Mouse (Mus musculus): Measurements from ENCODE around the gene Dixdc1. TPM values are rescaled to one million over a fixed set of nuclear protein-coding genes. Genes with fewer than 3 reads are reported as not detected.

Gene Dixdc1
- polyA plus RNA-seq, 1 experiment from 2014 or later, result 2.3 TPM

DNA sequence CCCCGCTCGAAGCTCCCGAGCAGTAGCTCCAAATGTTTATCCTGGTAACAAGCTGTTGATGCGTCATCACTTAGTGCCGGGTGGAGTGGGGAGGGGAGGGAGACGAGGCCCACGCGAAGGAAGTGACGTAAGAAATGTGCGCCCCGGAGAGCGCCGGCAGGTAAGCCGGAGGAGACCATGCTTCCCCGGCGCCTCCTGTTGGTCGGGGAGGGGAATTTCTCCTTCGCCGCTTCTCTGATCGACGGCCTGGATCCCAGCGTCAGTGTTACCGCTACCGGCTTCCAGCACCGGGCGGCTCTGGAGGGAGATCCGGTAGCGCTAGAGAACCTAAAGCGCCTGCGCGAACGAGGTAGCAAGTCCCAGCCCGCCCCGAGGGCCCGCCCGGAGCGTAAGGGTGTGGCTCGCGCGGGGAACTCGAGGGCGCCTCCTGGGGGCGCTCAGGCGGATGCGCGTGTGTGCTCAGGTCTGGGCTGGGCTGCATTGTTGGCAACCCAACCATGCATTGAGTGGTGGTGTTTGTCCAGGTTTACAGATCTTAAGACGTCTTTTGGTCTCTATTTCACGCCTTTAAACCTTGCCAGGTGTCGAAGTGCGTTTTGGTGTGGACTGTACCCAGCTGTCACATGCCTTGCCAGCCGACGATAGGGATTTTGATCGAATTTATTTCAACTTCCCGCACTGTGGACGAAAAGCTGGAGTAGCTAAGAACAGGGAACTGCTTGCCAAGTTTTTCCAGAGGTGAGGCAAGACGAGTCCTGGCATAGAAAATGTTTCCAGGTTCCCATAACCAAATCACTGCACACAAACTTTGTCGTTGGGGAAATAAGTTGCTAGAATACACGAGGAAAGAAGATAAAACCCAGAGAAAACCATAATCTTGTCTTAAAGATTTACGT, 29.0 kb upstream of the Dixdc1 start, which contains the start of gene Fdxacb1:
Gene Fdxacb1 (plus strand): TSS at position 130 of the 896 bp plus-strand sequence.
- Histone ChIP-seq H3K27ac (ENCODE audit: low read depth, low read length) (peak within 1 kb of the TSS; percentile 91), H3K4me1 (replicated peaks; ENCODE audit: control insufficient read depth, insufficient read depth, low read length) (peaks cover 8% of the 10 kb centered on the region; the same call in 1 of the 2 replicates), H3K27me3 (replicated peaks; ENCODE audit: control insufficient read depth, insufficient read depth, low read length) (no peaks in the 10 kb centered on the region), H3K36me3 (ENCODE audit: control insufficient read depth, insufficient read depth, low read length) (no peaks in the 10 kb centered on the region), H3K9ac (ENCODE audit: low read depth, low read length) (peak within 1 kb of the TSS; percentile 76), H3K9me3 (ENCODE audit: control insufficient read depth, low read length) (no peaks in the 10 kb centered on the region), H3K4me2 (peak within 1 kb of the TSS; percentile 86), H3K4me3 (ENCODE audit: low read depth, low read length) (peak within 1 kb of the TSS; percentile 64)
- DNase-seq (ENCODE audit: low spot score) (peak; percentile 96), ATAC-seq (replicated peaks; ENCODE audit: low FRiP score) (peak; percentile 97)
- WGBS, result 4% methylated on average over 59 of the region's 59 CpGs

DNA sequence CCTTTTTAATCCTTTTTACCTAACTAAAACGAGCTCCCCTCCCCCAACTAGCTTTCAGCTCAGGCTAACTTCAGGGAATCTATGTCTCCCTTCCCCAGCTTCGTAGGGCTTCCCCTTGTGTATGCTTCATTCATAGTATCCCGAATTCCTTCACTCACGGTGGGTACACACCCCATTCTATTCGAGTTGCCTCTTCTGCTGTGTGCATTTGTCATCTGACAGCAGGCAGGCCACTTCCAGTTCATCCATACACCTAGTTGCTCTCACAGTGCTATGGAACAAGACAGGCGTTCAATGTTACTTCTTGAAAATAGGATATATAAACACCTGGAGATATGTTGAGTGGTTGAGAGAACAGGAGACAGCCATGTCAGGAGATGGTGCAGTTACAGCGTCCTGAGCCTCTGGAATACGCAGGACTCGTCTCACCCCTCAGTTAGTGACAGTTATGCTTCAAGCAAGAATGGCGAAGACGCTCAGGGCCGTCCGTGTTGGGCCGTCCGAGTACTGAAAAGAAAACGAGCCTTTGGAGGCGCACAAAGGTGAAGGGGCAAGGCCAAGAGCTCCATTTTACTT, 28.3 kb upstream of the Dixdc1 start:
- Histone ChIP-seq H3K9ac (ENCODE audit: low read depth, low read length) (peak overlapping the region; percentile 76), H3K9me3 (ENCODE audit: control insufficient read depth, low read length) (no peaks in the 10 kb centered on the region), H3K27ac (ENCODE audit: low read depth, low read length) (peak overlapping the region; percentile 91), H3K4me1 (replicated peaks; ENCODE audit: control insufficient read depth, insufficient read depth, low read length) (peaks cover 8% of the 10 kb centered on the region; the same call in 1 of the 2 replicates), H3K27me3 (replicated peaks; ENCODE audit: control insufficient read depth, insufficient read depth, low read length) (no peaks in the 10 kb centered on the region), H3K4me2 (peak overlapping the region; percentile 86), H3K4me3 (ENCODE audit: low read depth, low read length) (peak overlapping the region; percentile 64), H3K36me3 (ENCODE audit: control insufficient read depth, insufficient read depth, low read length) (no peaks in the 10 kb centered on the region)
- ATAC-seq (replicated peaks; ENCODE audit: low FRiP score), result peak; percentile 26
- WGBS, result 4% methylated on average over 17 of the region's 17 CpGs
- no peak for DNase-seq (ENCODE audit: low spot score)

DNA sequence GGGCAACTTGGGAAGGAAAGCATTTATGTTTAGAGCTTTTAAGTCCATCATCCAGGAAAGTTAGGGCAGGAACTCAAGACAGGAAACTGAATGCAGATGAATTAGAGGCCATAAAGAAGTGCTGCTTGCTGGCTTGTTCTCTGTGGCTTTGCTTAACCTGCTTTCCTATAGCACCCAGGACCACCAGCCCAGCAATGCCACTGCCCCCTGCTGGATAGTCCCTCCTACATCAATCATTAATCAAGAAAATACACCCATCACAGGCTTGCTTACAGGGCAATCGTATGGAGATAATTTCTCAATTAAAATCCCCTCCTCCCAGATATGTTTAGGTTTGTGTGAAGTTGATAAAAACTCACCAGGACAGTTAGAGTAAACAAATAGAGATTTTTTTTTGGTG, 24.0 kb upstream of the Dixdc1 start:
- no peaks in the 10 kb centered on the region for H3K27me3 ChIP-seq (replicated peaks; ENCODE audit: control insufficient read depth, insufficient read depth, low read length)
- no peaks in the 10 kb centered on the region for H3K36me3 ChIP-seq (ENCODE audit: control insufficient read depth, insufficient read depth, low read length)
- WGBS, result 68% methylated on average over 1 of the region's 1 CpGs
- no peak overlapping the region for H3K4me2 ChIP-seq
- no peak for ATAC-seq (replicated peaks; ENCODE audit: low FRiP score)
- no peak overlapping the region for H3K9ac ChIP-seq (ENCODE audit: low read depth, low read length)
- DNase-seq (ENCODE audit: low spot score), result no peak
- no peak overlapping the region for H3K27ac ChIP-seq (ENCODE audit: low read depth, low read length)
- no peak overlapping the region for H3K4me3 ChIP-seq (ENCODE audit: low read depth, low read length)
- H3K4me1 ChIP-seq (replicated peaks; ENCODE audit: control insufficient read depth, insufficient read depth, low read length), result no peaks in the 10 kb centered on the region; the same call in 1 of the 2 replicates
- H3K9me3 ChIP-seq (ENCODE audit: control insufficient read depth, low read length), result no peaks in the 10 kb centered on the region

DNA sequence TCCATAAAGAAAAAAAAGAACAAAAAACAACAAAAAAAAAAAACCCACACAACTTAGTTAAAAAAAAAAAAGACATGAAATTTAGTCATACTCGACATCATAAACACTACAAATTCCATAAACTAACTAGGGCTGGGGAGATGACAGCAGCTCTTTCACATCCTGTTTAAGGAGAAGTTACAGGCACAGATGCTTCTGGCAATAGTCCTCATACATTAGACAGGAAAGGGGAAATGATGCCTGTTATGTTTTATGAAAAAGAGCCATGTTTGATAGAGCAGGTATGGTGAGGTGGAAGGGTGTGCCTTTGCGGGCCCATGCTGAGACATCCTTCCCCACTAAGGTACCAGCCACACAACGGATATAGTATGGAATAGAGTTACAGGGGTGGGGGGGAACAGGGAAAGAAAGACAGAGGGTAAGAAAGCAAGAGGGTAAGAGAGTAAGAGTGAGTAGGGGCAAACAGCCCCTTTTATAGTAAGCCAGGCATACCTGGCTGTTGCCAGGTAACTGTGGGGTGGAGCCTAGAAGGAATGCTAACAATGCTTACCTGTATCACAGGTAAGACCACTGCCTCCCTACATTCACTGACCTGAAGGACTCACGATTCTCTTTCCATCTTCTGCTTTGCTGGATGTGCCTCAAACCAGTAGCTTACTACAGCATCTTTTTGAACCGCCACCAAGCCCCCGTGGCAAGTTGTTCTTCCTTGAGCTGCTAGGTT, 22.4 kb upstream of the Dixdc1 start:
- Histone ChIP-seq H3K9me3 (ENCODE audit: control insufficient read depth, low read length) (no peaks in the 10 kb centered on the region), H3K4me3 (ENCODE audit: low read depth, low read length) (no peak overlapping the region), H3K9ac (ENCODE audit: low read depth, low read length) (no peak overlapping the region), H3K27me3 (replicated peaks; ENCODE audit: control insufficient read depth, insufficient read depth, low read length) (no peaks in the 10 kb centered on the region), H3K36me3 (ENCODE audit: control insufficient read depth, insufficient read depth, low read length) (no peaks in the 10 kb centered on the region), H3K4me1 (replicated peaks; ENCODE audit: control insufficient read depth, insufficient read depth, low read length) (no peaks in the 10 kb centered on the region), H3K4me2 (no peak overlapping the region), H3K27ac (ENCODE audit: low read depth, low read length) (no peak overlapping the region)
- DNase-seq (ENCODE audit: low spot score), result no peak
- 66% methylated on average over 6 of the region's 6 CpGs for WGBS
- no peak for ATAC-seq (replicated peaks; ENCODE audit: low FRiP score)

DNA sequence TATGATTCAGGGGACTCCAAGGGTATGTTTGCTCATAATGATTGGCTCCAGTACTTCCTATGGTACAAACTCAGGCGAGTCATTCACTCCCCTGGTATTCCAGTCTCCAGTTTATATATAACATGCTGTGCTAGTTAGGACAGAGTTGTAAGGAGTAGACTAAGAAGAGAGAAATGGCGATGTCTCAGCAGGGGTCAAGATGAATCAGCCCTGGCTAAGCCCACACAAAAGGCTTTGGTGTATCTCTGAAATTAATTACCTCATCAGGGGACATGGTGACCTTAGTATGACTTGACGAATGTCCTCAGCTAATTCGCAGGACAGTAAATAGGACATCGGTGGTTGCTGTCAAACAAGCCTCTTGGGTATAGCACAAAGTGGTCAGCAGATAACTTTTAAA, 17.4 kb upstream of the Dixdc1 start:
- H3K27ac ChIP-seq (ENCODE audit: low read depth, low read length), result no peak overlapping the region
- WGBS, result 61% methylated on average over 5 of the region's 5 CpGs

DNA sequence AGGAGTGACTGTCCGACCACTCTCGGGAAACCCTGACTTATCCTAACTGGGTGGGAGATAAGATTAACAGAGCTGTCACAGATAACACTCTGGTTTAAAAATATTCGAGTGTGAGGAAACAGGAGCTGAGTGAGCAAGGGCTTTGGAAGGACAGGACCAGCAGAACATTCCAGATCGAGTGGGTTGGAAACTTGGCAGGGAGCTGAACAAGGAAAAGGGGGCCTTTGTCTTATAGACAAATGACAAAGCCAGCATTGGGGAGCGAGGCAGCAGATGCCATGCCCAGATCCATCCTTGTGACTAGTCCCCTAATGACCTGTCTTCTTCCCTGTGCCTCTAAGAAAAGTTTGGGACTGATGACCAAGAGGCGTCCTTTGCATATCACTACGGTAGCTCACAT, 14.6 kb upstream of the Dixdc1 start:
- Histone ChIP-seq H3K27ac (ENCODE audit: low read depth, low read length) (no peak overlapping the region), H3K4me1 (replicated peaks; ENCODE audit: control insufficient read depth, insufficient read depth, low read length) (0 out of 2 replicates have a peak, but pooled peaks cover 2% of the 10 kb centered on the region), H3K9me3 (ENCODE audit: control insufficient read depth, low read length) (no peaks in the 10 kb centered on the region), H3K9ac (ENCODE audit: low read depth, low read length) (no peak overlapping the region), H3K27me3 (replicated peaks; ENCODE audit: control insufficient read depth, insufficient read depth, low read length) (peaks cover 9% of the 10 kb centered on the region; the same call in 1 of the 2 replicates), H3K36me3 (ENCODE audit: control insufficient read depth, insufficient read depth, low read length) (no peaks in the 10 kb centered on the region), H3K4me3 (ENCODE audit: low read depth, low read length) (no peak overlapping the region), H3K4me2 (no peak overlapping the region)
- 40% methylated on average over 7 of the region's 7 CpGs for WGBS
- DNase-seq (ENCODE audit: low spot score) (no peak), ATAC-seq (replicated peaks; ENCODE audit: low FRiP score) (no peak)

More for the DNA sequence above, 17.4 kb upstream of the Dixdc1 start:
- Histone ChIP-seq H3K4me3 (ENCODE audit: low read depth, low read length) (no peak overlapping the region), H3K9ac (ENCODE audit: low read depth, low read length) (no peak overlapping the region), H3K27me3 (replicated peaks; ENCODE audit: control insufficient read depth, insufficient read depth, low read length) (peaks cover 5% of the 10 kb centered on the region; the same call in 1 of the 2 replicates), H3K4me1 (replicated peaks; ENCODE audit: control insufficient read depth, insufficient read depth, low read length) (0 out of 2 replicates have a peak, but pooled peaks cover 2% of the 10 kb centered on the region), H3K4me2 (no peak overlapping the region), H3K9me3 (ENCODE audit: control insufficient read depth, low read length) (no peaks in the 10 kb centered on the region), H3K36me3 (ENCODE audit: control insufficient read depth, insufficient read depth, low read length) (no peaks in the 10 kb centered on the region)
- DNase-seq (ENCODE audit: low spot score), result no peak
- ATAC-seq (replicated peaks; ENCODE audit: low FRiP score), result no peak

DNA sequence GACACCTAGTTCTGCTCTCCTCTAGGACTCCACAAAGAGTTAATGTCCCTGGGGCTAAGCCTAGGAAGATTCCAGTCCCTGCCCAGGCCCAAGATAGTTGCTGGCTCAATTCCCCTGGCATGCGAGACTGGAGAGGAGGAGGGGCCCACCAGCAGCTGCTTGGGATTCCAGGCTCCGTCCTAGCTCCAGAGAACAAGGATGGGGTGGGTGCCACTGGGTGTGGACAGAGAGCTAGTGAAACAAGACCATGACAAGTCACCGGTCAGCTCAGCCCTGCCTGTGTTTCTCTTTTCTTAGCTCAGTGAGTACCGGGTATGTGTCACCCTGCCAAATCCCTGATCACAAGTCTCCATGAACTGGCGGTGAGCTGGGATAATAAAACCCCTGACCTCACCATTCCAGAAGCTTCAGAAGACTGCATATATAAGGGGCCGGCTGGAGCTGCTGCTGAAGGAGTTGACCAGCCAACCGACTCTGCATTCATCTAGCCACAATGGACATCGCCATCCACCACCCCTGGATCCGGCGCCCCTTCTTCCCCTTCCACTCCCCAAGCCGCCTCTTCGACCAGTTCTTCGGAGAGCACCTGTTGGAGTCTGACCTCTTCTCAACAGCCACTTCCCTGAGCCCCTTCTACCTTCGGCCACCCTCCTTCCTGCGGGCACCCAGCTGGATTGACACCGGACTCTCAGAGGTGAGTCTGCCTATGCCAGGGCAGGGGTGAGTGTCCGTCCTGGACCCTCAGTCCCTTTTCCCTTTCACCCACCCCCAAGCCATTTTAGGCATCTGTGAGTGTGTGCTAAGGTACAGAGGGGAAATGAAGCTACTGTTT, 13.7 kb upstream of the Dixdc1 start:
- peak; percentile 30 for DNase-seq (ENCODE audit: low spot score)

More for the DNA sequence above, 13.7 kb upstream of the Dixdc1 start:
- peaks cover 9% of the 10 kb centered on the region; the same call in 1 of the 2 replicates for H3K27me3 ChIP-seq (replicated peaks; ENCODE audit: control insufficient read depth, insufficient read depth, low read length)
- H3K36me3 ChIP-seq (ENCODE audit: control insufficient read depth, insufficient read depth, low read length), result no peaks in the 10 kb centered on the region
- H3K9me3 ChIP-seq (ENCODE audit: control insufficient read depth, low read length), result no peaks in the 10 kb centered on the region
- no peak overlapping the region for H3K9ac ChIP-seq (ENCODE audit: low read depth, low read length)
- no peak for ATAC-seq (replicated peaks; ENCODE audit: low FRiP score)
- H3K27ac ChIP-seq (ENCODE audit: low read depth, low read length), result no peak overlapping the region
- WGBS, result 72% methylated on average over 17 of the region's 17 CpGs
- H3K4me1 ChIP-seq (replicated peaks; ENCODE audit: control insufficient read depth, insufficient read depth, low read length), result 0 out of 2 replicates have a peak, but pooled peaks cover 2% of the 10 kb centered on the region
- no peak overlapping the region; the same call in 1 of the 2 replicates for H3K4me2 ChIP-seq
- H3K4me3 ChIP-seq (ENCODE audit: low read depth, low read length), result no peak overlapping the region
